Mouse (Mus musculus) cortical plate, adult 2 months (tissue): ENCODE measurements around the gene Afg1l.

Experiments
- CTCF ChIP-seq: fragments of 200-500 bp; IDR thresholded peaks from 2 replicates; pipeline ENCODE4 v1.5.1; 2011; ENCODE audit warnings: mild to moderate bottlenecking, control low read depth, low read length; ENCODE audit not compliant: insufficient read depth; ENCODE audit errors: extremely low read depth
- POLR2A ChIP-seq: fragments of 200-500 bp; IDR thresholded peaks from 2 replicates; pipeline ENCODE4 v1.6.1; 2011; ENCODE audit warnings: mild to moderate bottlenecking, low read length, control low read depth; ENCODE audit not compliant: insufficient read depth; ENCODE audit errors: extremely low read depth

DNA sequence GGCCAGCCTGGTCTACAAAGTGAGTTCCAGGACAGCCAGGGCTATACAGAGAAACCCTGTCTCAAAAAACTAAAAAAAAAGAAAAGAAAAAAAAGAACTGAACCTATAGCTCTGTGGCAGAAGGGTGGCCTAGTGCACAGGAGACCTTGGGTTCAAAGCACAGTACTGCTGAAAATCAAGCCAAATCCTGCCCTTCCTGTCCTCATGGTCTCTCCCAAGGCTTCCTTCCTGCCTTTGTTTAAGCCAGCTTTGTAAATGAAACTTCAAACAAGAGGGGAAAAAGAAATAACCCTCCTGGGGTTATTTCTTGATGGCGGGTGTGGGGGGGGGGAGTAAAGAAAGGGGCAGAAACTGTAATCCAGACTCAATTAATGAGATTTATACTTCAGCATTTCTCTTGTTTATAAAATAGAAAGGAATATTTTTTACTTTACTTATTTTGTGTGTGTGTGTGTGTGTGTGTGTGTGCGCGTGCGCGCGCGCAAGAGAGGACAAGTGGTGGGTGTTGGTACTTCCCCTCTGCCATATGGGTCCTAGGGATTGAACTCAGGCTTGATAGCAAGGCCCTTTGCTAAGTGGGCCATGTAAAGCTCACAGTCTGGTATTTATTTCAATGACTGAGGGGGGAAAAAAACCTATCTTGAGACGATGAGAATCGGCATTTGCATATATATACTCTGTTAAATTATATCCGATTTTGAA lies 1.4 kb downstream of the Afg1l start:
- TF ChIP-seq POLR2A (no peak), CTCF (no peak)
